Mouse (Mus musculus): ENCODE measurements around the gene Rhebl1. TPM values are rescaled to one million over a fixed set of nuclear protein-coding genes. Genes with fewer than 3 reads are reported as not detected.

The Rhebl1 gene
- polyA plus RNA-seq, 1 experiment from 2014 or later = 4.9 TPM

GRCm38 (mm10) chr15:98868346-98869063 is 25.8 kb downstream of the Rhebl1 start:
- Histone ChIP-seq H3K9ac (peak overlapping the region; percentile 99), H3K36me3 (peaks cover 38% of the 10 kb centered on the region), H3K9me3 (replicated peaks) (no peaks in the 10 kb centered on the region), H3K4me2 (peak overlapping the region; percentile 96), H3K4me3 (peak overlapping the region; percentile 99), H3K27ac (peak overlapping the region; percentile 95), H3K4me1 (peaks cover 54% of the 10 kb centered on the region), H3K27me3 (replicated peaks) (no peaks in the 10 kb centered on the region)
- no peak for ATAC-seq
- WGBS (ENCODE audit: insufficient replicate concordance) = 35% methylated on average over 11 of the region's 11 CpGs

DNA sequence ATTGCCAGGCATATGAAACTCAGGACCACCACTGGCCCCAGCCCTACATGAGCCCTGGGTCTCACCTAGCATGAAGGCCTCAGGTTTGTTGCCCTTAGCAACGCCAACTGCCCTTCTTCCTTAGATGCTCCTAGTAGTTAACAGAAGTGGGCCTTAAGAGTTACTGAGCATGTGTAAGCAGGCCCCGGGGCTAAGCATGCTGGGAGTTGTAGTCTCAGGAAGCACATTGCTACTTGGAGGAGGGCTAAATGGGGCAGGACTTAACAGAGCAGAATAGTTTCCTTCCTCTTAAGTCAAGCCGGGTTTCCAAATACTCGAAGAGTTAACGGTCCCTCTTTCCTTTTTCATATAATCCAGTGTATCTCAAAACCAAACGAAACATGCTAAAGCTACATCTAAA is 27.0 kb downstream of the Rhebl1 start:
- Histone ChIP-seq H3K27me3 (replicated peaks) (no peaks in the 10 kb centered on the region), H3K27ac (peak overlapping the region; percentile 95), H3K9me3 (replicated peaks) (no peaks in the 10 kb centered on the region), H3K4me2 (peak overlapping the region; percentile 96), H3K9ac (peak overlapping the region; percentile 99), H3K36me3 (peaks cover 50% of the 10 kb centered on the region), H3K4me3 (peak overlapping the region; percentile 99), H3K4me1 (peaks cover 42% of the 10 kb centered on the region)
- 29% methylated on average over 6 of the region's 6 CpGs for WGBS (ENCODE audit: insufficient replicate concordance)
- no peak for ATAC-seq

GRCm38 (mm10) chr15:98866501-98866900 is 27.8 kb downstream of the Rhebl1 start:
- H3K9ac ChIP-seq = no peak overlapping the region
- H3K4me1 ChIP-seq = peaks cover 41% of the 10 kb centered on the region
- no peak overlapping the region for H3K4me3 ChIP-seq
- no peaks in the 10 kb centered on the region for H3K27me3 ChIP-seq (replicated peaks)
- ATAC-seq = no peak
- peak overlapping the region; percentile 26; the same call in 1 of the 2 replicates for H3K27ac ChIP-seq
- WGBS (ENCODE audit: insufficient replicate concordance) = 78% methylated on average over 5 of the region's 5 CpGs
- H3K9me3 ChIP-seq (replicated peaks) = no peaks in the 10 kb centered on the region
- H3K4me2 ChIP-seq = no peak overlapping the region; the same call in 1 of the 2 replicates
- H3K36me3 ChIP-seq = peaks cover 58% of the 10 kb centered on the region

DNA sequence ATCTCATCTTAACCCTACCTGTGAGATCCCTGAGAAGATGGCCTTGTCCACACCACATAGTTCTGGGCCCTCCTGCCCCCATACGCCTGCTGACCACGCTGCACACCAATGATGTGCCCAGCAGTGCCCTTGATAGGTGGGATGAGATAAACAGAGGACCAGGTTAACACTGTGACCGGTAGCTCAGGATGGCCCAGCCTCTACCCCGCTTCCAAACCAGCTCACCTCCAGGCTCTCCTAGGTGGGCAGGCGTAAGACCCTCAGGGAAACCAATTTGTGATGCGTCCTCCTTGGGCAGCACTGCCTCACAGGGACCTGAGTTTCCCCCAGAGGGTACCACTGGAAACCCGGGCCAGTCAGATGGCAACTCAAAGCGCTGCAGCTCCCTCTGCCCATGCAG is 28.6 kb downstream of the Rhebl1 start:
- Histone ChIP-seq H3K4me1 (peaks cover 41% of the 10 kb centered on the region), H3K4me3 (no peak overlapping the region), H3K4me2 (no peak overlapping the region), H3K27me3 (replicated peaks) (no peaks in the 10 kb centered on the region), H3K9ac (no peak overlapping the region), H3K9me3 (replicated peaks) (no peaks in the 10 kb centered on the region), H3K36me3 (peaks cover 66% of the 10 kb centered on the region), H3K27ac (no peak overlapping the region)
- WGBS (ENCODE audit: insufficient replicate concordance) = 90% methylated on average over 8 of the region's 8 CpGs
- ATAC-seq = no peak

- 91% methylated on average over 6 of the region's 6 CpGs for WGBS (ENCODE audit: insufficient replicate concordance)
- no peak for ATAC-seq
- H3K9ac ChIP-seq = no peak overlapping the region
Measured at GRCm38 (mm10) chr15:98864951-98865350, 29.4 kb downstream of the Rhebl1 start.

GRCm38 (mm10) chr15:98863451-98863958 is 30.8 kb downstream of the Rhebl1 start:
- WGBS (ENCODE audit: insufficient replicate concordance) = 85% methylated on average over 12 of the region's 12 CpGs
- ATAC-seq = no peak
- H3K27ac ChIP-seq = no peak overlapping the region
- no peak overlapping the region for H3K4me2 ChIP-seq
- H3K9ac ChIP-seq = no peak overlapping the region
- H3K4me3 ChIP-seq = no peak overlapping the region
- no peaks in the 10 kb centered on the region for H3K9me3 ChIP-seq (replicated peaks)
- H3K36me3 ChIP-seq = peaks cover 88% of the 10 kb centered on the region
- peaks cover 26% of the 10 kb centered on the region for H3K4me1 ChIP-seq
- H3K27me3 ChIP-seq (replicated peaks) = no peaks in the 10 kb centered on the region

More at GRCm38 (mm10) chr15:98864951-98865350, 29.4 kb downstream of the Rhebl1 start:
- peaks cover 74% of the 10 kb centered on the region for H3K36me3 ChIP-seq
- H3K9me3 ChIP-seq (replicated peaks) = no peaks in the 10 kb centered on the region
- no peak overlapping the region for H3K27ac ChIP-seq
- H3K4me3 ChIP-seq = no peak overlapping the region
- H3K27me3 ChIP-seq (replicated peaks) = no peaks in the 10 kb centered on the region
- H3K4me2 ChIP-seq = no peak overlapping the region
- H3K4me1 ChIP-seq = peaks cover 37% of the 10 kb centered on the region

DNA sequence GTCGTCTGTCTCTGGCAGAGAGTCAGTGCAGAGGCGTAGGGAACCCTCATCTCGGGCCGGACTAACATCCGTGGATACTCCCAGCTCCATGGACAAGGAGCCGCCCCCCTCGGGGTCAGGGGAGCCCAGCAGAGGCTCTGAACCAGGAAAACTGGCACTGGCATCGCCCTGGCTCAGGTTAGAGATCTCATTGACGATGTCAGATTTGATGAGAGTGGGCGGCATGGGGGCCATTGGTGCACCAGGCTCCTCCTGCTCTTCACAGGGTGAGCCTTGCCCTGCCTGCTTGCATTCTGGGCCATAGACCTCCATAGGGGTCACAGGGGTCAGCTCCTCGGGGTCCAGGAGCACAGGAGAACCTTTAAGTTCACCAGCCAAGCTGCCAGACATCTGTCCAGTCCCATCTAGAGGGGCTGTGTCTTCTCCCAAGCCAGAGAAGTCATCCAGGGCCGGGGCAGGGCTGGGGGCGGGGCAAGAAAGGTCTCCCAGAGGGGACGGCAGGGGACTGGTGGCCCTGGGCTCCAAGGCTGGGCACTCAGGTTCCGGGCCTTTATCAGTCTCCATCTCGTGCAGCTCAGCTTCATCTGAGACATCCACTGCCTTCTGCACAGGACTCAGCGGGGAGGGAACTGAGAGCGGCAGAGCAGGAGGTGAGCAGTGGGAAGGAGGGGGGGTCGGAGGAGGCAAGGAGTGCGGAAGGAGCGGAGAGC is 32.5 kb downstream of the Rhebl1 start:
- Histone ChIP-seq H3K9me3 (replicated peaks) (no peaks in the 10 kb centered on the region), H3K36me3 (peaks cover 100% of the 10 kb centered on the region), H3K4me2 (no peak overlapping the region), H3K9ac (no peak overlapping the region), H3K4me3 (no peak overlapping the region), H3K27me3 (replicated peaks) (no peaks in the 10 kb centered on the region), H3K27ac (no peak overlapping the region), H3K4me1 (peaks cover 9% of the 10 kb centered on the region)
- no peak for ATAC-seq
- WGBS (ENCODE audit: insufficient replicate concordance) = 86% methylated on average over 21 of the region's 21 CpGs

- ATAC-seq = no peak
- no peak overlapping the region for H3K4me2 ChIP-seq
- no peak overlapping the region for H3K9ac ChIP-seq
- H3K4me1 ChIP-seq = 0 out of 2 replicates have a peak, but pooled peaks cover 8% of the 10 kb centered on the region
- H3K27me3 ChIP-seq (replicated peaks) = no peaks in the 10 kb centered on the region
- no peak overlapping the region for H3K27ac ChIP-seq
- WGBS (ENCODE audit: insufficient replicate concordance) = 91% methylated on average over 18 of the region's 18 CpGs
- peaks cover 100% of the 10 kb centered on the region for H3K36me3 ChIP-seq
- H3K9me3 ChIP-seq (replicated peaks) = no peaks in the 10 kb centered on the region
- no peak overlapping the region for H3K4me3 ChIP-seq
Measured at GRCm38 (mm10) chr15:98860921-98861320, 33.4 kb downstream of the Rhebl1 start.

DNA sequence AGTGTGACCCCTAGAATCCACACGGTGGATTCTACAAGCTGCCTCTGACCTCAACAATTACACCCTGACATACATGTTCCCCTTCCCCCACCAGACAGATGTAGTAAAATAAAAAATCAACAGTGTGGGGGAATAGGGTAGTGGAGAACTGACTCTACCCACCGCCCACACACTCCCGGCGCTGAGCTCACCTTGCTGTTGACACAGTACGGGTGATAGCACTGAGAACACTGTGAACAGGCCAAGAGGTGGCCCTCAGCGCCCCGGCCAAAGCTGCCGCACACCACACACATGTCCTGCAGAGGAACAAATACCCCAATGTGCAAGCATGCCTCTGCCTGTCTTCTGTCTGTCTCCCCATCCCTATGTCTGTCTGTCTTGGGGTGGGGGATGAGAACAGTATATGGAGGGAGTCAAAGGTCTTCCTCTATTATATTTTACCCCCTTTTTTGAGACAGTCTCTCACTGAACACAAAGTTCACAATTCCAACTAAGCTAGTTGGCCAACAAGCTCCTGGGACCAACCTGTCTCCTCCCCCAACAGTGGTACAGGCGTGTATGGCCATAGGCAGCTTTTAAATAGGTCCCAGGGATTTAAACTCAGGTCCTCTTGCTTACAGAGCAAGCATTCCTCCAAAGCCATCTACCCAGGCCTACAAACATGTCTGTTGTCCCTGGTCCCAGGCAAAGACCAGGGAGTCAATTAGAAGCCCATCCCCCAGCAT is 34.9 kb downstream of the Rhebl1 start:
- 0 out of 2 replicates have a peak, but pooled peaks have one; percentile 33 for ATAC-seq
- Histone ChIP-seq H3K27me3 (replicated peaks) (no peaks in the 10 kb centered on the region), H3K9me3 (replicated peaks) (no peaks in the 10 kb centered on the region), H3K4me1 (0 out of 2 replicates have a peak, but pooled peaks cover 8% of the 10 kb centered on the region), H3K36me3 (peaks cover 100% of the 10 kb centered on the region), H3K4me2 (no peak overlapping the region), H3K9ac (no peak overlapping the region), H3K27ac (no peak overlapping the region), H3K4me3 (no peak overlapping the region)
- 83% methylated on average over 9 of the region's 9 CpGs for WGBS (ENCODE audit: insufficient replicate concordance)

DNA sequence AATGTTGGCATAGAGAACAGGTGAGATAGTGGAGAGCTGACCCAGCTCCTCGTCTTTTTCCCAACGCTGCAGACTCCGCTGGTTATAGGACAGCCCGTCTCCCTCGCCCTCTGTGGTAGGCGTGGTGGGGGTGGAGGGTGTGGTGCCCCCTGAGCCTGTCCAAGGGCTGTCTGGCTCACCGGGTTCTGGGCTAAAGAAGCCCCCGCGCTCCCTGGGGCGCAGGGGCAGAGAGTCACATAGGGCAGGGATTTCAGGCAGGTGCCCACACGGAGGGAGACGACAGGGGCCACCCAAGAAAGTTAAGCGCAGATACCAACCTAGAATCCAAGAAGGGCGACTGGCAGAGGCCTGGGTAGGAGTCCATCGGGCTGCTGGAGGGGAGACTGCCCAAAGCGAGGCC is 40.1 kb downstream of the Rhebl1 start:
- Histone ChIP-seq H3K4me2 (no peak overlapping the region), H3K9ac (no peak overlapping the region), H3K4me1 (no peaks in the 10 kb centered on the region), H3K4me3 (no peak overlapping the region), H3K27me3 (replicated peaks) (no peaks in the 10 kb centered on the region), H3K36me3 (peaks cover 100% of the 10 kb centered on the region), H3K27ac (no peak overlapping the region), H3K9me3 (replicated peaks) (no peaks in the 10 kb centered on the region)
- ATAC-seq = no peak
- WGBS (ENCODE audit: insufficient replicate concordance) = 88% methylated on average over 16 of the region's 16 CpGs

- ATAC-seq = no peak
- 90% methylated on average over 28 of the region's 28 CpGs for WGBS (ENCODE audit: insufficient replicate concordance)
- H3K36me3 ChIP-seq = peaks cover 100% of the 10 kb centered on the region
- no peak overlapping the region for H3K4me3 ChIP-seq
- no peak overlapping the region for H3K4me2 ChIP-seq
- H3K9ac ChIP-seq = no peak overlapping the region
- no peak overlapping the region for H3K27ac ChIP-seq
- no peaks in the 10 kb centered on the region for H3K9me3 ChIP-seq (replicated peaks)
- H3K27me3 ChIP-seq (replicated peaks) = no peaks in the 10 kb centered on the region
- H3K4me1 ChIP-seq = no peaks in the 10 kb centered on the region
Measured at GRCm38 (mm10) chr15:98853161-98853937, 41.0 kb downstream of the Rhebl1 start.
